Mouse (Mus musculus): ENCODE data around the gene Add1. TPM values are rescaled to one million over a fixed set of nuclear protein-coding genes. Genes with fewer than 3 reads are reported as not detected.
"Not testable (repeated sequence)": the region's sequence is repeated elsewhere in the genome, so short reads cannot be mapped to it uniquely, and the experiment has no call there.

Add1 gene
- polyA plus RNA-seq, 1 experiment from 2014 or later = 206 TPM

DNA sequence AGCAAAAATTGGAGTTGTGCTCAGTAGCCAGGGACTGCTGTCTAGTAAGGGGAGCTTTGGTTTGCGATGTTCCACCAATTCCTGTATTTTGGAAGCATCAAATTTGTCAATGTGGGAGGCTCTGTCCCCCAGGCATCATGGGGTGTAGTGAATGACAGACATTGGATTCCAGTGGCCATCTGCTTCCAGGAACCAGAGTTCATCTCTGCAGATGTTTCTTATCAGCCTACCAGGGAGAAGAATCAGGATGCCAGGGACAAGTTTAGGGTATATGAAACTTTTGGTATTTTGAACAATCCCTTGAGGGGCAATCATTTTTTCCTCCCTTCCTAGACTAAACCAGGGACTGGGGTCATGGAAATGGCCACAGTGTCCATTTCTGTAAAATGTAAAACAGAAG lies 9.6 kb upstream of the Add1 start:
- H3K36me3 ChIP-seq = peaks cover 56% of the 10 kb centered on the region
- no peaks in the 10 kb centered on the region for H3K27me3 ChIP-seq
- no peak overlapping the region for H3K4me3 ChIP-seq
- 82% methylated on average over 1 of the region's 1 CpGs for WGBS
- H3K9ac ChIP-seq = no peak overlapping the region
- H3K27ac ChIP-seq = no peak overlapping the region
- no peaks in the 10 kb centered on the region for H3K9me3 ChIP-seq
- H3K4me1 ChIP-seq (replicated peaks) = 0 out of 2 replicates have a peak, but pooled peaks cover 4% of the 10 kb centered on the region
- no peak overlapping the region for H3K4me2 ChIP-seq
- no peak for ATAC-seq (ENCODE audit: low FRiP score)

- Histone ChIP-seq H3K4me3 (no peak overlapping the region), H3K4me2 (no peak overlapping the region), H3K27me3 (no peaks in the 10 kb centered on the region), H3K9ac (no peak overlapping the region), H3K4me1 (replicated peaks) (0 out of 2 replicates have a peak, but pooled peaks cover 4% of the 10 kb centered on the region), H3K27ac (no peak overlapping the region), H3K36me3 (peaks cover 51% of the 10 kb centered on the region), H3K9me3 (no peaks in the 10 kb centered on the region)
- no peak for ATAC-seq (ENCODE audit: low FRiP score)
- WGBS = 85% methylated on average over 4 of the region's 4 CpGs
These were observed 9.2 kb upstream of the Add1 start for GRCm38 (mm10) chr5:34564291-34564690.

DNA sequence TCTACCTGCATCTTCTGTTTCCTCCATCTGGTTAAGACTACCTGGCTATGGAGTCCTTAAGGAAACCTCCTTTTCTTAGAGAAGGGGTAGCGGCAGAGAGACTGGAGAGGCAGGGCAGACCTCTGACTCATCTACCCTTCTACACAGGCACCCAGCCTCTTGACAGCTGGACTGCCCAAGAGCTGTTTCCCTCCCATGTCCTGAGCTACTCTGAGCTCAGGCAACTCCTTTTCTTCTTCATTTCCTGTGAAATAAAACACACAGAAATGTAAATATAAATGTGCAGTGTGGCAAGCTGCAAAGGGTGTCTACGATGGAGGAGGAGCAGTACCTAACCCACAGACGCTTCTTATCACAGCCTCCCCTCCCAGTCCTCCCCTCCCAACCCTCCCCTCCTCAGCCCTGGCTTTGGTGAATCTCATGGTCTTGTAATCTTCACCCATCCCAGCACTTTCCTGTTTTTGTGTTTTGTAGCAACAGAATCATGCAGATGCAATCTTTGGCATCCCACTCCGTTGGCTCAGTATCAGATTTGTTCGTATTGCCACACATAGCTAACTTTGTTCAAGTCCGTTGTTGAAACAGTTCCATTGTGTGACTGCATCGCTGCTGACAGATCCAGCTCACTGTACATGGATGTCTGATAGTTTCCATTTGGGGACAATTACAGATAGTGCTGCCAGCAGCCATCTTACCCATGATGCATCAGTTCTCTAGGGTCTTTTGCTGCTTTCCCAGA lies 7.8 kb upstream of the Add1 start:
- Histone ChIP-seq H3K4me2 (no peak overlapping the region), H3K9me3 (no peaks in the 10 kb centered on the region), H3K36me3 (peaks cover 37% of the 10 kb centered on the region), H3K9ac (no peak overlapping the region), H3K4me1 (replicated peaks) (0 out of 2 replicates have a peak, but pooled peaks cover 4% of the 10 kb centered on the region), H3K27ac (peak overlapping the region; percentile 53), H3K27me3 (no peaks in the 10 kb centered on the region), H3K4me3 (no peak overlapping the region)
- peak; percentile 39; the same call in 1 of the 2 replicates for ATAC-seq (ENCODE audit: low FRiP score)
- WGBS = 83% methylated on average over 7 of the region's 7 CpGs

DNA sequence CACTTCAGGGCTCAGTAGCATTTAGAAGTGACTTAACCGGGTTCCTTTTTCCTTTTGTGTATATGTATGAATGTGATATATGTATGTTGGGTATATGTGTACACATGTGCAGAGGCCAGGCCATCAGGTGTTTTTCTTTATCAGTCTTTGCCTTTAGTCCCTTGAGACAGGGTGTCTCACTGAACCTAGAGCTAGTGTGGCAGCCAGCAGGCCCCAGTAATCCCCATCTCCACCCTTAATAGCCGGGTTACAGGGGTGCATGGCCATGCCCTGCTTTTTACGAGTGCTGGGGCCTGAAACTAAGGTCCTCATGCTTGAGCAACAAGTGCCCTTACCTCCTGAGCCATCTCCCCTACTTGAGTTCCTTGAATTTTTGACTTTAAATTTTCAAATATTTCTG lies 1.9 kb upstream of the Add1 start:
- H3K4me3 ChIP-seq = no peak overlapping the region
- H3K4me2 ChIP-seq = no peak overlapping the region
- H3K27ac ChIP-seq = no peak overlapping the region
- no peaks in the 10 kb centered on the region for H3K9me3 ChIP-seq
- H3K9ac ChIP-seq = no peak overlapping the region
- H3K27me3 ChIP-seq = no peaks in the 10 kb centered on the region
- no peaks in the 10 kb centered on the region for H3K36me3 ChIP-seq
- no peak for ATAC-seq (ENCODE audit: low FRiP score)
- H3K4me1 ChIP-seq (replicated peaks) = peaks cover 21% of the 10 kb centered on the region
- WGBS = 86% methylated on average over 3 of the region's 3 CpGs

GRCm38 (mm10) chr5:34572568-34572967 lies 896 bp upstream of the Add1 start:
- Histone ChIP-seq H3K4me1 (replicated peaks) (peaks cover 30% of the 10 kb centered on the region), H3K27ac (peak overlapping the region; percentile 97), H3K4me3 (peak overlapping the region; percentile 97), H3K4me2 (peak overlapping the region; percentile 67), H3K9ac (peak overlapping the region; percentile 99)
- not testable (repeated sequence) for H3K27me3 ChIP-seq; H3K9me3 ChIP-seq; H3K36me3 ChIP-seq; ATAC-seq (ENCODE audit: low FRiP score)
- 53% methylated on average over 4 of the region's 4 CpGs for WGBS

GRCm38 (mm10) chr5:34574721-34575120 lies 1.3 kb downstream of the Add1 start:
- peak overlapping the region; percentile 99 for H3K9ac ChIP-seq
- peaks cover 7% of the 10 kb centered on the region for H3K36me3 ChIP-seq
- ATAC-seq (ENCODE audit: low FRiP score) = no peak
- no peaks in the 10 kb centered on the region for H3K27me3 ChIP-seq
- H3K4me1 ChIP-seq (replicated peaks) = peaks cover 30% of the 10 kb centered on the region
- 44% methylated on average over 10 of the region's 10 CpGs for WGBS
- peak overlapping the region; percentile 97 for H3K4me3 ChIP-seq
- H3K27ac ChIP-seq = no peak overlapping the region
- H3K9me3 ChIP-seq = no peaks in the 10 kb centered on the region
- H3K4me2 ChIP-seq = peak overlapping the region; percentile 67

- no peaks in the 10 kb centered on the region for H3K27me3 ChIP-seq
- H3K4me2 ChIP-seq = no peak overlapping the region
- no peak for ATAC-seq (ENCODE audit: low FRiP score)
- no peak overlapping the region for H3K4me3 ChIP-seq
- no peak overlapping the region for H3K9ac ChIP-seq
- H3K9me3 ChIP-seq = no peaks in the 10 kb centered on the region
- peaks cover 30% of the 10 kb centered on the region for H3K4me1 ChIP-seq (replicated peaks)
- 97% methylated on average over 1 of the region's 1 CpGs for WGBS
- peaks cover 7% of the 10 kb centered on the region for H3K36me3 ChIP-seq
- no peak overlapping the region for H3K27ac ChIP-seq
These were observed 2.8 kb downstream of the Add1 start for GRCm38 (mm10) chr5:34576286-34576685.

DNA sequence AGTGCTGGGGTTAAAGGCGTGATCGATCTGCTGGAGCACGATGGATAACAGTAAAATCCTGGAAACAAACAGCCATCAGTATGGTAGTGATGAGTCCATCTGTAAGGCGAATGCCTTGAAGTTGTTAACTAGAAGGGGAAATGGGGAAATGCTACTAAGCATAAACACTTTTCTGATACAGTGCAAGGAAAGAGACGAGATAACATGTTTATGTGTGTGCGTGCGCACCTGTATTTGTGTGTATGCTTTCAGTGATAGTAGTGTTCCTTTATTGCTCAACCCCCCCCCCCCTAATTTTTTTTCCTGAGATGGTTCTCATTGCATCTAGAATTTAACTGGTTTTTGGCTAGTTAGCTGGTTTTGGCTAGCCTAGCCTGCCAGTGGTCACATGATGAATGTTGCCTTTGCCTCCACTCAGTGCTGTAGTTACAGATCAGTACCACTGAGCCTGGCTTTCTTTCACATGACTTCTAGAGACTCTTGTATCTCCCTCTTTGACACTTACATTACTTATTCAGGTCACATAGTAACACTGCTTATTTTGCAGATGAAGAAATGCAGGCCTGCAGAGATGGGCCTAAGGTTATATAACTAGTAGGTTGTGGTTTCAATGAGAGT lies 4.7 kb downstream of the Add1 start:
- H3K4me3 ChIP-seq = no peak overlapping the region
- ATAC-seq (ENCODE audit: low FRiP score) = no peak
- peaks cover 7% of the 10 kb centered on the region for H3K36me3 ChIP-seq
- H3K4me1 ChIP-seq (replicated peaks) = peaks cover 30% of the 10 kb centered on the region
- WGBS = 96% methylated on average over 7 of the region's 7 CpGs
- H3K27ac ChIP-seq = no peak overlapping the region
- H3K9ac ChIP-seq = no peak overlapping the region
- no peak overlapping the region for H3K4me2 ChIP-seq
- H3K9me3 ChIP-seq = no peaks in the 10 kb centered on the region
- no peaks in the 10 kb centered on the region for H3K27me3 ChIP-seq

GRCm38 (mm10) chr5:34579377-34579776 lies 5.9 kb downstream of the Add1 start:
- Histone ChIP-seq H3K9ac (no peak overlapping the region), H3K27ac (no peak overlapping the region), H3K4me2 (no peak overlapping the region), H3K36me3 (peaks cover 7% of the 10 kb centered on the region), H3K4me3 (no peak overlapping the region), H3K27me3 (no peaks in the 10 kb centered on the region), H3K9me3 (no peaks in the 10 kb centered on the region), H3K4me1 (replicated peaks) (peaks cover 30% of the 10 kb centered on the region)
- ATAC-seq (ENCODE audit: low FRiP score) = no peak
- WGBS = 93% methylated on average over 3 of the region's 3 CpGs

DNA sequence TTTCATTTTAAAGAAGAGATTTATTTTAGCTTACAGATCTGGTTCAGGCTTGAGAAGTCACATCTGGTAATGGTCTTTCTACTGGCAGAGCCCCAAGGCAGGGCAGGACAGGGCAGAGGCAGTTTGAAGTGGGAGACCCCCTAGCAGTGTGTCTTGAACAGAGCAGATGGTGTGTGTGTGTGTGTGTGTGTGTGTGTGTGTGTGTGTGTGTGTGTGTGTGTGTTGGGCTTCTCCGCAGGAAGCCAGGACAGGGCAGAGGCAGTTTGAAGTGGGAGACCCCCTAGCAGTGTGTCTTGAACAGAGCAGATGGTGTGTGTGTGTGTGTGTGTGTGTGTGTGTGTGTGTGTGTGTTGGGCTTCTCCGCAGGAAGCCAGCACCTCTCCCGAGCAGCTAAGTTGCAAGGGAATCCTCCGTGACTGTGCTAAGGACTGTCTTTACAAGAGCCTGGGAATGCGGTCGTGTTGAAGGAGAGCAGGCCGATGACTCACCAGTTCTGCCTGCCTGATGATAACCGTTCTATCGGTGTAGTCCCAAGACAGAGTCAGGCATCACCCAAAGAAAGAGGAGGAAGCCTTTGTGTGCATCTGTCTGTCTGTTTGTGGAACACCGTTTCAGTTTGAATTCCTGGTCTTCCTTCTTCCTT lies 8.3 kb downstream of the Add1 start:
- Histone ChIP-seq H3K4me1 (replicated peaks) (peaks cover 15% of the 10 kb centered on the region), H3K27ac (peak overlapping the region; percentile 71)
- not testable (repeated sequence) for H3K27me3 ChIP-seq, H3K4me2 ChIP-seq, H3K36me3 ChIP-seq, H3K9me3 ChIP-seq, H3K9ac ChIP-seq, H3K4me3 ChIP-seq
- WGBS = 52% methylated on average over 9 of the region's 10 CpGs
- ATAC-seq (ENCODE audit: low FRiP score) = peak; percentile 82

DNA sequence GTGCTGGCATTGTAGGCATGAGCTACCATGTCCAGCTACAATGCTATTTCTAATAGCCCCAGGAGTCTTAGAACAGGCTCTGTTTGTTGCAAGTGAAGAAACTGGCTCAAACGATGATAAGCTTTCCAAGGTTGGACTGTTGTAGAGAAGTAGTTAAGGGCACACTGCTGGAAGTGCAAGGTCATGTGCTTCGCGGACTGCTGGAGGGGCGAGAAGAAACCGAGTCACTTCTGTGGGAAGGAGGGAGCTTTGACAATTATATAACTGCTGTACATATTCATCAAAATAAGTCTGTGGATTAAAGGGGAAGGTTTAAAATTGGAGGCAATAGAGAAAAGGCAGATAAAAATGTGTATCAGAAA lies 8.8 kb downstream of the Add1 start:
- Histone ChIP-seq H3K4me2 (no peak overlapping the region), H3K9ac (no peak overlapping the region), H3K36me3 (peaks cover 6% of the 10 kb centered on the region), H3K27me3 (no peaks in the 10 kb centered on the region), H3K4me1 (replicated peaks) (peaks cover 16% of the 10 kb centered on the region), H3K4me3 (no peak overlapping the region), H3K27ac (peak overlapping the region; percentile 71), H3K9me3 (no peaks in the 10 kb centered on the region)
- 82% methylated on average over 5 of the region's 5 CpGs for WGBS
- ATAC-seq (ENCODE audit: low FRiP score) = no peak

GRCm38 (mm10) chr5:34585216-34585615 lies 11.8 kb downstream of the Add1 start:
- no peak overlapping the region for H3K27ac ChIP-seq
- H3K36me3 ChIP-seq = no peaks in the 10 kb centered on the region
- H3K9me3 ChIP-seq = no peaks in the 10 kb centered on the region
- no peak overlapping the region for H3K4me2 ChIP-seq
- no peaks in the 10 kb centered on the region for H3K27me3 ChIP-seq
- 80% methylated on average over 5 of the region's 5 CpGs for WGBS
- H3K4me1 ChIP-seq (replicated peaks) = peaks cover 23% of the 10 kb centered on the region
- no peak overlapping the region for H3K9ac ChIP-seq
- no peak overlapping the region for H3K4me3 ChIP-seq
- ATAC-seq (ENCODE audit: low FRiP score) = no peak

All from hindbrain, embryonic 13.5 days (tissue).